Mouse (Mus musculus): Measurements from ENCODE around the gene Ak2.

- TF ChIP-seq CTCF (IDR thresholded peaks at IDR 0.05; ENCODE audit: control insufficient read depth, insufficient read depth, insufficient read length) = no peak
- no peak for TF ChIP-seq FOSL1 (IDR thresholded peaks at IDR 0.05; ENCODE audit: insufficient read depth, low read length, poor library complexity, severe bottlenecking)
- no peak for TF ChIP-seq CEBPB (IDR thresholded peaks at IDR 0.05; ENCODE audit: low read depth)
- TF ChIP-seq MYOG (IDR thresholded peaks at IDR 0.05; ENCODE audit: control insufficient read depth, extremely low read depth, insufficient read length) = no peak
- TF ChIP-seq MAX (IDR thresholded peaks at IDR 0.05) = no peak
Observed at GRCm38 (mm10) chr4:128984600-128984999, 7.2 kb upstream of the Ak2 start.

Data from C2C12 (cell line).